Mouse (Mus musculus) heart, adult 2 months (tissue): ENCODE measurements at regions not wholly inside any gene's neighbourhood (a gene's known extent, or its start where the extent isn't known, plus 50 kb on each side); places are given as distances from the start of the nearest gene placed in this dataset.

ENCODE experiments used
- CTCF ChIP-seq: fragments of 200-600 bp; IDR thresholded peaks from 2 replicates; pipeline ENCODE4 v1.8.1; 2022; ENCODE audit warnings: antibody characterized with exemption, mild to moderate bottlenecking, moderate library complexity
- EP300 ChIP-seq: fragments of 200-500 bp; IDR thresholded peaks from 2 replicates; pipeline ENCODE4 v1.6.1; 2011; ENCODE audit warnings: low read depth, low read length, control low read depth; ENCODE audit not compliant: insufficient read depth
- POLR2A ChIP-seq: fragments of 200-500 bp; IDR thresholded peaks from 2 replicates; pipeline ENCODE4 v1.6.1; 2011; ENCODE audit warnings: mild to moderate bottlenecking, low read depth, low read length, control low read depth; ENCODE audit not compliant: insufficient read depth

DNA sequence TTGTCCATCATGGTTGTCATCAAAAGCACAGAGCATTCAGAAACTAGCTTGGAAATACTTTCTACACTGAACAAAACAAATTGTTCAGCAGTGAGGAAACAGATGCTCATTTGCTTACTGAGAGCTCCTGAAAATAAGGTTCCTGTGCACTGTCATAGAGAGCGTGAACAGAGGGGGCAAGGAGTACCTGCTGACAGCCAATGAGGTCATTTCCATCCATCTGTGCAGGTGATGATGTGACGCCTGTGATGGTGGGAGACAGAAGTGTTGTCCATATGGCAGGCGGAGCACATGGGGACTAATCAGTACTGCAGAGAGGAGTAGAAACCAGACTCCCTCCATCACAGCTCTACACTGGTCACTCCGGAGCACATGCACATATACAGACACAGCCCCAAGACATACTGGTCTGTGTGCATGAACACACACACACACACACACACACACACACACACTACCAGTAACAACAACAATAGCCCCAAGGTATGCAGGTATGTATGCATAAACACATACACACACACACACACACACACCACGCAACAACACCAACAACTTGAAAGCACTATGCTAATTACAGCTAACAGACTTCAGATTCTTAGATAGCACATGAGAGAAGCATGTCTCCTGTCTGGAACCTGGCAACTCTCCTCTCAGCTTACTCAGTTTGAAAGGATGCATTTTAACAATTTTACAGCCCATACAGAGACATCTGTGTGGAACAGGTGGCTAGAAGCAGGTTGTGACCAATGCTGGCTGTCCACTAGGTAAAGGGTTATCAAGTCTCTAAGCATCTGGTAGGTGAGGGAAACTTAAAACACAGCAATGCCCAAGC, 1056.2 kb downstream of the Poteg start:
- no peak for TF ChIP-seq POLR2A
- TF ChIP-seq EP300: no peak
- TF ChIP-seq CTCF: no peak
